Mouse (Mus musculus) G1E (cell line): Measurements from ENCODE around the gene Dnajc14.

Experiments used
- CTCF ChIP-seq: IDR thresholded peaks from 2 replicates; pipeline ENCODE4 v1.5.1; 2012; ENCODE audit warnings: low read depth, low read length, inconsistent platforms, mixed read lengths
- GATA1 ChIP-seq: IDR thresholded peaks from 2 replicates; pipeline ENCODE4 v1.6.1; 2012; ENCODE audit warnings: borderline replicate concordance, low read length, inconsistent platforms, mixed read lengths
- TAL1 ChIP-seq: conservative IDR thresholded peaks from 2 replicates; pipeline ENCODE4 v1.6.1; 2012; ENCODE audit warnings: low read depth, low read length, inconsistent platforms, mixed read lengths

DNA sequence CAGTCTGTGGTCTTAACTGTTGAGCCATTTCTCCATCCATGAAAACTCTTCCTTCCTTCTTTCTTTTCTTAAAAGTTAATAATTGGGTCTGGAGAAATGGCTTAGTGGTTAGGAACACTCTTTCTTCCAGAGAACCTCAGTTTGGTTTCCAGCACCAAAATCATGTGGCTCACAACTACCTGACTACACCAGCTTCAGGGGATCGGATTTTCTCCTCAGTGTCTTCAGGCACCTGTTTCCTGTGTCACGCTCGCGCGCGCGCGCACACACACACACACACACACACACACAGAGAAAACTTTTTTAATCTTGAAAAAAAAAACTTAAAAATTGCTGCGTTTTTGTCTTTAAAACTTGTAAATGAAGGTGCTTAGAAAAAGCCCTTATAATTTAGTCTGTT, 20.0 kb downstream of the Dnajc14 start:
- TF ChIP-seq GATA1 (no peak), CTCF (no peak), TAL1 (no peak)
